Mouse (Mus musculus) c-Kit-positive CD71-negative TER-119-negative erythroid progenitor cells, embryonic 14.5 days (primary cell): ENCODE measurements around the gene Ninj2.

Experiments
- DNase-seq: peaks from one replicate; pipeline ENCODE4 v3.0.0-alpha.2; 2013; ENCODE audit warnings: low read depth

Gene Ninj2

DNA sequence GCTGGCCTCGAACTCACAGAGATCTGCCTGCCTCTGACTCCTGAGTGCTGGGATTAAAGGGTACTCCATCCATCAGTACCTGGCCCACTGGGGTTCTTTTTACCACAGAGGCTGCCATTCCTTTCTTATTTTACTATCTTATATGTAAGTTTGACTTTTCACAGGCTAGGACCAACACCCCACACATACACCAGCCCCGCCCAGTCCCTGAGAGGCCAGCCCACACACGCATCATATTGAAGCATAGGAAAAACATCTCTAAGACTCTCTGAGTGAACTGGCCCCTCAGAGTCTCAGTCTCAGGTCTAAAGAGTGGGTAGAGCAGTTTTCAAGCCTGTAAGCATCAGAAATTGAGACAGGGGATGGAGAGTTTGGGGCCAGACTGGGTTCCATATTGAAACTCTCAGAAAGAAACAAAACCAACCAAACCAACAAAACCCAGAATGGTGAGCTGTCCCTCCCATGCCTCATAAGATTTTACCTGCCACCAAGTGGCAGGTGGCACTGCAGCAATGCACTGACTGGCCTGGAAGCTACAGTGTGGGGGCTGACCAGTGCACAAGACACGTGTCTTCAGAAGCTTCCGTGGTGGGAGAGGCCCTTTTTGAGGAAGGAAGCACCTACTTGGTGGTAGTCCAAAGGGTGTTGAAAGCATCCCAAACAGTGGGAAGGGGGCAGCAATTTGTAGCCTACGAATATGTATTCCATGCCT is 86.0 kb downstream of the Ninj2 start:
- no peak for DNase-seq

DNA sequence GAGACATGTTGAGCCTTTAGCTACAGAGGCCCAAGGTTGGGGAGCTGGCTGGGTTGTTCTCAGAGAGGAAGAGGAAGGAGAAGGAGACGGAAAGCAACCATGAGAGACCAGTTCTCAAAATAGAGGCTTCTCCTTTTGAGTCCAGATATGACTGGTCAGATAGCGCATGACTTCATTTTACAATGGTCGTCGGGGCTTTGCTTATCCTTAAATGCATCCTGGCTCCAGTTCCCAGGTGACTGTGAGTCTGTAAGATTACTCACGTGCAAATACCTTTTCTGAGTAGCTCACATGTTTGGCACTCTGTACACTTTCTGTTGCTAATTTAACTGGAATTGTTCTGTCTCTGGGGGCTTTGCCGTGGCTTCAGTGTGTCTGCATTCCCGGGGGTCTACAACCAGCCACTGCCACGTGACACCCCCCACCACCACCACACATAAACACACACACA is 86.6 kb downstream of the Ninj2 start:
- no peak for DNase-seq

DNA sequence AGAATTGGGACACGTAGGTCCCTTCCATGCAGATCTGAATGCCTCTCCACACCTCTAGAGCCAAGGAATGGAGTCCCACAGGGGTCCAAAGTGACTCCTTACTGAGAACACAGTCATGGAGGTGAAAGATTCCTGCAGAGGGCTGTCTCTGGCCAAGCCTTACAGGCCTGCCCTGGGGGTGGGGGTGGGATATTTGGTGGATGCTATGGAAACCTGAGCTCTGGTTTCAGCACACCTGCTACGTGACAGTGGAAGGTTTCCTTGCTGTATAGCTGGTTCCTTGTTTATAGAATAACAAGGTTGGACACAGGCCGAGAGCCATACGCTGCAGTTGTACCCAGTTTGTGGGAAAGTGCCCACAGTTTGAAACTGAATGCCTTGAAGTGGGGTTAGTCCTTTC is 87.3 kb downstream of the Ninj2 start:
- no peak for DNase-seq

DNA sequence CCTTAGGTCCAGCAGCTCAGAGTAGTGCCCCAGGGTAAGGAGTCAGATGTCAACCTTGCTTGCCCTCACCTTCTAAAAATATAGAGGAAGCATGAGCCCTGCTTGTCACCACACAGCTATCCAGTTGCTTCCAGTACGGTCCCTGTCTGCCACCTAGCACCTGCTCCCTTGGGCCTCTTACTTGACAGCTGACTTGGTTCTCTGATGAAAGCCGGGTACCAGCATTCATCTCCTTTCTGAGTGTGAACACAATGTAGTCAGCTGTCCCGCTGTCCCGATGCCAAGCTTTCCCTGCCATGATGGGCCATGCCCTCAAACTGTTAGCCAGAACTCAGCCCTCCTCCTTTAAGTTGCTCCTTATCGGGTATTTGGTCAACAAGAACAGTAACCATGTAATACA is 89.0 kb downstream of the Ninj2 start:
- DNase-seq: no peak

DNA sequence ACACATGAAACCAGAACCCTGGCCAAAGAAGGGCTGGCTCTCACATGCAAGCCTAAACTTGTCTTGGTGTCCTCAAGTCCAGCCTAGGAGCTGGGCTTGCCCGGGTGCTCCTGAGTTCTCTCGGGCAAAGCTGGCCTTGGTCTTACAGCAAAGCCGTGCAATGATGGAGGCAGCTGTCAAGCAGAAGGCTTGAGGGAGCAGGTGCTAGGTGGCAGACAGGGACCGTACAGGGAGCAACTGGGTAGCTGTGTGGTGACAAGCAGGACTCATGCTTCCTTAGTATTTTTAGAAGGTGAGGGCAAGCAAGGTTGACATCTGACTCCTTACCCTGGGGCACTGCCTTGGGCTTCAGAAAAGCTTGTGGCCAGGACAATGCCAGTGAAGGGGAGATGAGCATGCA is 90.6 kb downstream of the Ninj2 start:
- DNase-seq: no peak

DNA sequence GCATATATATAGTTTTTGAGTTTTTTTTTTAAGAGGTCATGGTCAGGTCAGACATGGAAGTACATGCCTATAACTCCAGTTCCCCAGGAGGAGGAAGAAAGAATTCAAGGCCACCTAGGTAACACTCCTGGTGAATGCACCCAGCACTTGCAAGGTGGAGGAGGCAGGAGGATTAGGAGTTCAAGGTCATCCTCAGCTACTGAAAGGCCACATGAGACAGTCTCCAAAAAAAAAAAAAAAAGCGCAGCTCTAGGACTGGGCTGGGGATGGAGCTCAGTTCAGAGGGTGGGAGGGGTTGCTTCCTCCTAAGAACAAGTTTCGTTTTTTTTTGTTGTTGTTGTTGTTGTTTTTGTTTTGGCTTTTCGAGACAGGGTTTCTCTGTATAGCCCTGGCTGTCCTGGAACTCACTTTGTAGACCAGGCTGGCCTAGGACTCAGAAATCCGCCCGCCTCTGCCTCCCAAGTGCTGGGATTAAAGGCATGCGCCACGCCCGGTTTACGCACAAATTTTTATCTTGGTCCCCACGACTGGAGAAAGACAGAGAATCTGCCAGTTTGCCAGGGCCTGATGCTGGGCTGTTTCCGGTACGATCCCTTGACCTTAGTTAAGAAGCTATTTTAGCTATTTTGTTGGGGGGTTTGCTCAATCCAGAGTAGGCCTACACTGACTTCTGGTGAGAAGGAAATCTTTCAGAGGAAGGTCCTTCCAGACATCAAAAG is 92.0 kb downstream of the Ninj2 start:
- DNase-seq: no peak

DNA sequence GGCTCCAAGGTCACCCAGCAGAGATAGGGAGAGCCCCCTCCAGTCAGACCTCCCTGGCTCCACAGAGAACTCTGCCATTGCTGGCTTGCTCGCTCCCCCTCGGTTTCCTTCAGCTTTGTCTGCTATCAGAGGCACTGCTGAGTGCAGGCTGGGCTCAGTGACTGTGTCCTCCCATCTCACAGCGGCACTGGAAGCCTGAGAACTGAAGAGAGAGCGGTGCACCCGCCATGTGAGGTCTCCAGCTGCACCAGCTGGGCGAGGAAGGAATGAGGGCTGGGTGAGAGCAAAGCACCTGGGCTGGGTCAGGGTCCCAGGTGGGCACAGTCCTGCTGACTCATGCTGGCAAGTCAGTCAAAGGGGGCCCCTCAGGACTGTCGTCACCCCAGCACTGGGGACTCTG is 92.6 kb downstream of the Ninj2 start:
- DNase-seq: no peak

DNA sequence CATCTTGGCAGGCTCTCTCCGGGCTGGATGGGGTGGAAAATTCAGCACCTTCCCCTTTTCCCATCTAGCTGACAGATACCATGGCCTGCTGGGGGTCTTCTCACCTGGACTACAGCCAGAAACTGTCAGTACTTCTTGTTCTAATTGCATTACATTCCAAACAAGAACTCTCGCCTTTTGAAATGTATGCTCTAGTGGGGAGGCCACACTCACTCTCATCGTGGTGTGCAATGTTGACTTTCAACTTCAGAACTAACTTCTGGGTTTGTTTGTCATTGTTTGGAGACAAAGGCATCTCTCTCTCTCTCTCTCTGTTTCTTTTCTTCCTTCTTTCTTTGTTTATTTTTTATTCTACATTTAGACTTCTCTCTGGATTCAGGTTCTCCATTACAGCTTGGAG is 93.4 kb downstream of the Ninj2 start:
- DNase-seq: no peak

DNA sequence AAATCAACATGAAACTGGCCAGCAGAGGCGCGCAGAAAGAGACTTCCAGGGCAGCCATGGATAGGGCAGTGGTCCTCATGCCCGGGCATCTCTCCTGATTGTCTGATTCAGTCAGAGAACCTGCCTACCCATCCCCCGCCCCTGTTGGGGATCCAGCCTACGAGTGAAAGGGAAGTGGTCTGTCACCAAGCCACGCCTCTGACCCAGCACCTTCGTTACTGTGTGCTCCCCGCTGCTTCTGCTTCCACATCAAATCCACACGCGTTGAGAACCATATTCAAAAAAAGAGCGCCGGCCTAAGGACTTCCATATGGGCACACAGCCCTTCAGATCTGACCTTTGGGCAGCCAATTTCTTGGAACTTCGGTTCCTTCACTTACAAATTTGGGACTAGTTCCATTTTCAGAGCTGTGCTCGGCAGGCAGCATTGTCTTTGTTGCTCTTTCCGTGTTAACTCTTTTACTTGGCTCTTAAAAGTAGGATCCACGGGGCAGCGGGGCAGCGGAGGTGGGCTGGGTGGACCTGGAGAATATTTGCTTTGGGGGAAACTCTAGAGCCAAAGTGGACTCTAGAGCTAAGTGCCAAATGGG is 94.5 kb downstream of the Ninj2 start:
- peak; percentile 53 for DNase-seq

DNA sequence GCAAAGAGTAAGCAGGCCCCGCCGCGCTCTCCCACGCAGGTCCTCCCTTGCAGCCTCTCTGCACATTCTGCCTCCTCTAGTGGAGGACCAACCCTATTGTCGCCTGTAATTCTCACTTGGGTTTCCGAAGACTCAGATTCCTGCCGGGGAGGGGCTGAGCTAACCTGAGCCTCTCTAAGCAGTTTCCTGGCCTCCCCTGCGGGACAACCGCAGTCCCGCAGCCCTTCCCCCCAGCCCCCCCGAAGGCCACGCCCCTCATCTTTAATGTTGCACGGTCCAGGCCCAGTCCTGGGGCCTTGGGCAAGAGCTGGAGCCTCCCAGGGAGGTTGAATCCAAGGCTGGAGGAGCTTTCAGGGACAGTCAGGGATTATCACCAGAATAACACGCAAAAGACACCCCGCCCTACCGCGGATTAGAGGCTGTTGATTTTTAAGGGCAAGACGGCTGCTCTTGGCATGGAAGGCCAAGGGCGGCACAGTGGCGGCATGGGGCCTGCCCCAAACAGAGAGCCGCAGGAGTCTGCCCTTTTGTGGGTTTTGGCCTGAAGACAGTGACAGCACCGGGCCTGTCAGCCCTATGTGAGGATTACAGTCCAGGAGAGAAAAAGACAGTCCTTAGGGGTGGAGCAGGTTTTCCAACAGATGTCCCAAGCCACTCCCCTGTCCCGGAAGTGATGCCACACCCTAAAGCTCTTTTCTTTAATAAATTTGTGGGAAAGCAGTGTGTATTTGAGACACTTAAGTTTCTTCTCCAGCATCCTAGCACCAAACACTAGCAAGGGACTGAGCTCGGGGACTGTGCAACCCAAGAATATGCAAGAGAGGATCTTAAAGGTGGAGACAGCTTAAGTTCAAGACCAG is 95.5 kb downstream of the Ninj2 start:
- DNase-seq: no peak

DNA sequence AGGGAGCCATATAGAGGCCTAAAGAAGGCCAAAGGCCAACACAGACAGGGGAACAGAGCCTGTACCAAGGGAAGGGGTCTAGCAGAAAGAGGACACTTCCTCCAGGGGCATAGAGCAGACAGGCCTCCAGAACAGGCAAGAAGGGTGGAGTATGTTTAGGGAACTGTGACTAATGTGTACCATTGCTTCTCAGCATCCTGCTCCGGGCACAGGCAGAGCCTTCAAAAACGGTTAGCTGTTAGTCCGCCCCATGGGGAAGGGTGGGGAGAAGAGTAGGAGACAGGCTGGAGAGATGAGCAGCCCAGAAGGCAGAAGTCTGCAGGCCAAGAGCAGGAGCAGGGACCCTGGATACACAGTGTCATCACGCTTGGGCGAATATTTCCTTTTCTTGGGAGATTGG is 96.1 kb downstream of the Ninj2 start:
- no peak for DNase-seq

DNA sequence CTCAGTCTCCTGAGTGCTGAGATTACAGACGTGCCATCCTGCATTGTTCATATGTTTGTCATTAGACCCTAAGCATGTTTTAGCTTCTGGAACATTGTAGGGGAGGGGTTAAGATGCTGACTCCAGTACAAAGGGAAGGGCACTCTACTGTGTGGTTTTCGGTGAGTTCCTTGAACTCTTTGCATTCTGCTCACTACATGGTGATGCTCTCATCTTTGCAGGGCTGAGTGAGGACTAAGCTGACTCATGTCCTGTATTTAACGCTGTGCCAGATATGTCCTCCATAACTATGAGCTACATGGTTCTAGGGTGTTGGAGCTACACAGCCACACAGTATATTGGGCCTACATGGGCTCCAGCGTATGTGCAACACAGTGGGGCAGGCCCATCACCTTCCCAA is 97.2 kb downstream of the Ninj2 start:
- DNase-seq: no peak

DNA sequence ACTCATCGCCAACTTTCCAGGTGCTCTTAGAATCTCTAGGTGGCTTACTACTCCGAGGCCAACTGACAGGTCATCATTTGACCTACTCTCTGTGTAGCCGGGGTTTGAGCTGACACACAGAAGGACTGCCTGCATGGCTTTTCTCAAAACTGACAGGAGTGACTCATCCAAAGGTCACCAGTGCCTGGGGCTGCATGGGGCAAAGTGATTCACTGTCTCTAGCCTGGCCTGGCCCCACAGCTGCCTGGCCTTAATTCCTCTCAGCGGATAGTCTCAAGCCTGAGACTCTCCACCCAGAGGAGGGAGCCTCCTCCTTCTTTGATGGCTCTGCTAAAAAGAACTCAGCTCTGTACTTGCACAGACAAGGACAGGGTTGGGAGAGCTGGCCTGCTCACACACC is 97.8 kb downstream of the Ninj2 start:
- no peak for DNase-seq

DNA sequence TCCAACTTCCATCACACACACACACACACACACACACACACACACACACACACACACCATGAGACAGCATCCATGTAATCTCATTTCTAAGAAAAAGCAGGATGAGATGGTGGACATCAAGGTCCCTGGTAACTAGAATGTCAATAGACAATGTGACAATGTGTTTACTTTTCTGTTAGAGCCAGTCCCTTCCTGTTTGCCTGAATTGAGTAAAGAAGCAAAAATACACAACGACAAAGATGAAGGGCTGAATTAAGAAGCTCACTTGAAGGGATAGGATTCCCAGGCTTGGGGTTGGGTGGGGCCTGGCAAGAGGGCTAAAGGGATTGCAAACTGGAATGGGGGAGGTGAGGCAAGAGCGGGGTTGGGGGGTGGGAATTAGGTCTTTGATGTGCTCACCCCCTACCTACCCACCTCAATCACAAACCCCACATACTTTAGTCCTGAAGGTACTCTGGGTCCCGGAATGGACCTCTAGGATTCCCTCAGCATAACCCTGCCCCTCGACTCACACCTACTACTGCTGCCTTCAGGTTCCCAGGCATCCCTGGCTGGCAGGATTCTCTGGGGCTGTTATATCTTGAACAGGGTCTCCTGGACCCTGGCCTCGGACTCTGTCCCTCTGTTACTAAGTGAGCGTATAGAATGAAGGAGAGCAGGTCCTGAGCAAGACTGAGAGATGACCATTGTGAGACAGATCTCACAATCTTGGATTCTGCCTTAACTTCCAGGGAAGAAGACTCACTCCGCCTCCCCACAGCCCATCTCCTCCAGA is 98.4 kb downstream of the Ninj2 start:
- DNase-seq: no peak

DNA sequence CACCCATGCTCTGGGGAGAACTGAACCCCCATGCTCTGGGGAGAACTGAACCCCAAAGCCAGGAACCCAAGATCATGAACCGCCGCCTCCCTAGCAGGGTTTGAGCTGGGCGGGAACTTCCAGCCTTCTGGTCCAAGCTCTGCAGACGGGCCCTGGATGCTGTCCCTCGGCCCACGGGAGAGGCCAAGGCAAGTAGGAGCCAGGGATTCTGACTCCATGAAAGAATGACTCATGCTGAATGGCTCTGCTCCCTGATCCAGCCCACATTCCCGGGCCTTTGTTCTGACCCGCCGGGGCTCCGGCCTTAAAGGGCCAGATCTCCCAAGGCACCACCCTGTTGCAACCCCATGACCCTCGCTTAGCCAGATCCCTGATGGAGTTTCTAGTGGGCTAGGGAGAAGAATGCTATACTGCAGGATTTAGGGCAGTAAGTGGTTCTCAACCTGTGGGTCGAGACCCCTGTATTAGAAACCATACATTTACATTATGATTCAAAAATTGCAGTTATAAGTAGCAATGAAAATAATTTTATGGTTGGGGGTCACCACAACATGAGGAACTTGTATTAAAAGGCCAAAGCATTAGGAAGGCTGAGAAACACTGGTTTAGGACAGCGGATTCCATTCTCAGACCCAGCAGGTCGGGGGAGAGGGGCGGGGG is 99.2 kb downstream of the Ninj2 start:
- no peak for DNase-seq

DNA sequence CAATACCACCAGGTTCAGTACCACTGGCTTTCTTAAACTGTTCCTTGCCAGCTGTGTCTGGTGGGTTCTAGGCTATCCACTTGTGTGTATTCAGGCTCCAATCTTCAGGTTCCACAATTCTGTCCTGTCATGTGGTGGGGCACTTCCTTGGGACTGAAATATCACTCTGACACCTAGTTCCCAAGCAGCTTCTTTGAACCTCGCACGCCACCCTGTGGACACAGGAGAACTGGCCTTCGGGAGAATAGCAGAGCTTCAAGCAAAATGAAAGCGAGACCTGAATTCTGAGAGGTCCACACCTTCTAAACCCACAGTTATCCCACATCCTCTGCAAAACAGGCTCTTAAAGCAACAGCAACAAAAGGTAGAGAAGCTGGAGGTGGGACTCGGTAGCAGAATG is 100.0 kb downstream of the Ninj2 start:
- peak; percentile 86 for DNase-seq

DNA sequence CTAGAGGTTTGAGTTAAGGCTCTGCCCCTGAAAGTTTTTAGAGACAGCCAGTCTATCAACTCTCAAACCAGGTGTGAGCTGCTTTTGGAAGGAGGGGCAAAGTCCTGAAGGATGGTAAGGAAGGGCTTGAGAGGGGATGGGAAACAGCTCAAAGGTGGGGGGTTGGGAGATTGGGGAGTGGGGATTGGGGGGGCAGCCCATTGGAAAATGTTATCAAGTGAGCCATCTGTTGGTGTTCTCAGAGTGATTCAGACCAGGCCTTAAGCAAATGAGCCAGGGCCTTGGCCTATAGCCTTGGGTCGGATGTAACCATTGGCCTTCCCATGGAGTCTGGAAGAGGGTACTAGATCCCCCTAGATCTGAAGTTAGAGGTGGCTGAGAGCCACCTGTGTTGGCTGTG is 100.6 kb downstream of the Ninj2 start:
- DNase-seq: no peak

DNA sequence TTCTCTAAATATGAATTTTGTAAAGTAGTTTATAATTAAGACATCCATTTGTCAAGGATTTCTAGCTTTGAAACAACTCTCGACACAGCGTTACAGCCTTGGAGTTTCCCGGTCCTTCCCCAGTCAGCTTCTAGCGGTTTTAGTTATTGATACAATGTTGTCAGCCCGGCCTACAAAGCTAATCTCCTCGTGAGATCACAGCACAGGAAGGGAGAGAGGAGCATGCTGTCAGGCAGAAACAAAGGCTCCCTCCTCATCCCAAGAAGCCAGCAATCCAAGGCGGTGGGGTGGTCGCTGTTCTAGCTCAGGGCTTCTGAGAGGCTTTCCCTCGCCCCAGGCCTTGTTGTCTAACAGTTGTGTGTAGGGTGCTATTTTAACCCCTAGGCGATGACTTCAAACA is 101.2 kb downstream of the Ninj2 start:
- DNase-seq: no peak

DNA sequence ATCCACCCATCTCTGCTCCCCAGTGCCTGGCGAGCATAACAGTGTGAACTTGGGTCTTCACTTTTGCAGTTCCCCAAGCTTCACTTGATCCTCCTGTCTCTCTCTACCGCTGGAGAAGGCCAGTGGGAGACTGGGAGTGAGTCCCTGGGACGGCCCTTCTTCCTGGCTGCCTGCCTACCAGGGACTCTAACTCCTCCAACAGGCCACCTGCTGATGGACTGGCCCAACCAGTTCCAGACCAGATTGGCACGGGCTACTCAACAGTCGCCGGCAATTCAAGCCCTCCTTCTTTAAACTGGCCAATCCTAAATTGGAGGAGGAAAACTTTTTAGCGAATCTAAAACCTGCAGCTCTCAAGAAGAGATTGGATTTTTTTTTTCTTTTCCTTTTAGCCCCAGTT is 101.8 kb downstream of the Ninj2 start:
- DNase-seq: no peak

DNA sequence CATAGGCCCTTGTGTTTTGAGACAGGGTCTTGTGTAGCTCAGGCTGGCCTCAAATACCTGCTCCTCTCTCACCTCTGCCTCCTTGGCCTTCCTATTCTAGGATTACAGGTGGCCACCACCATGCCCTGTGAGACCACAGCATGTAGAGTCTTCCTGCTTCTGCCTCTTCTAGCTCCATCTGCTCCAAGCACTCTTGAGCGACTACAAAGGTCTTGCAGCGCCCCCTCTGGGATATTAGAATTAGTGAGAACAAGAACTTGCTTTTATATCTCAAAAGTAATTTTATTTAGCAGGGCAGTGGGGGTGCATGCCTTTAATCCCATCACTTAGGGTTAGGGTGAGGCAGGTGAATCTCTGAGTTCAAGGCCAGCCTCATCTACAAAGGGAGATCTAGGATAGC is 103.7 kb downstream of the Ninj2 start:
- DNase-seq: peak; percentile 72

DNA sequence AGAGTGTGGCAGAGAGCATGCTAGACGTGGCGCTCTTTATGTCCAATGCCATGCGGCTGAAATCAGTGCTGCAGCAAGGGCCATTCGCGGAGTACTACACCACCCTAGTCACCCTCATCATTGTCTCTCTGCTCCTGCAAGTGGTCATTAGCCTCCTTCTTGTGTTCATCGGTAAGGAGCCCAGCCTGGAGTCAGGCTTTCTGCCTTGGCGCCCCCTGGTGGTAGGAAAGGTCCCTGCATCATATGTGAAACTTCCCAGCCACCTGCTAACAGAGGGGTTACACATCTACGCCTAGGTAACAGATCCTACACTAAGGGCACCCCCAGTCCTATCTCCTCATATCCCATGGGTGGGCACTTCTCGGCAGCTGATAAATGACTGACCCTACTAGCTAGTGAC is 104.8 kb downstream of the Ninj2 start:
- DNase-seq: peak; percentile 59
